13 mouse cellular contexts compared by ENCODE assay signal in the genomic region with DNA sequence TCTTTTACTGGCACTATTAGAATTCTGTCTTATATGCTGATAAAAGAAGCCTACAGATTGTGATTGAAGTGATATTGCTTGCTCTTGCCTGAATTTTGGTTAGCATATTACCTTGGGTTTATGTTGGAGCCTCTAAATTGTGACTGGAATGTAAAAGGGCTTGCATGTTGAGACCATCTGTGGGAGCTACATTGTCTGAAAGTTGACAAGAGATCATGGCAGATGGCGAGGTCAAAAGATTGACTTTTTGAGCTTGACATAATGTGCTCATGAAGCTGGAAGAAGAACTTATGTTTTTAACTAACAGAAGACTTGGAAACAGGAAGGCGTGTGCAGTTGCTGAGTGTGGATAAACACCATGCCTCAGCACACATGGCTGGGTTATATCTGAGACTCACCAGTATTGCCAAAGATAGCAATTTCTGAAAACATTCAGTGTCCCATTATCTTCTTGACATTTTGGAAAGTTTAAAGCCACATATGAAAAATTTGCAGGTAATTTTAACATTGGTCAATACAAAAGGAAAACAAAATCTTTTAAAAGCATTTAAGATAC. TPM values are rescaled to one million over a fixed set of nuclear protein-coding genes. Genes with fewer than 3 reads are reported as not detected.
DNase-seq lines count a peak whose midpoint lies in the region; ATAC-seq and TF ChIP-seq lines count a peak whose summit lies in the region.
"Had no signal": no experiment of that assay in that cellular context is flagged by ENCODE, and none has a peak within 500 bp of the region (broad histone marks: within the 10 kb centered on the region; RNA-seq: fewer than 3 reads in every experiment).

No protein-coding gene starts in this region.

- H3K9ac ChIP-seq in embryonic facial prominence, embryonic 14.5 days (ENCODE audit: low read depth, low read length), result no peak overlapping the region
- no peak overlapping the region for H3K9ac ChIP-seq in liver, embryonic 15.5 days
- no peak overlapping the region for H3K9ac ChIP-seq in lung, postnatal 0 days (replicated peaks; ENCODE audit: low read depth)

- 0 out of 2 replicates have a peak, but pooled peaks cover 4% of the 10 kb centered on the region for H3K9me3 ChIP-seq in embryonic facial prominence, embryonic 14.5 days (ENCODE audit: control insufficient read depth, low read length)
- no peaks in the 10 kb centered on the region for H3K9me3 ChIP-seq in embryonic facial prominence, embryonic 10.5 days
- no peaks in the 10 kb centered on the region for H3K9me3 ChIP-seq in liver, embryonic 15.5 days (replicated peaks)
- H3K9me3 ChIP-seq in lung, postnatal 0 days (ENCODE audit: low read length), result no peaks in the 10 kb centered on the region

- no peak for TF ChIP-seq EP300 in lung, postnatal 0 days (IDR thresholded peaks at IDR 0.05)

- H3K4me3 ChIP-seq in embryonic facial prominence, embryonic 14.5 days (ENCODE audit: low read depth, low read length), result no peak overlapping the region
- H3K4me3 ChIP-seq in embryonic facial prominence, embryonic 10.5 days, result no peak overlapping the region
- H3K4me3 ChIP-seq in liver, embryonic 15.5 days (replicated peaks), result no peak overlapping the region
- H3K4me3 ChIP-seq in lung, postnatal 0 days (ENCODE audit: low read depth, low read length), result no peak overlapping the region
- H3K4me3 ChIP-seq: heart, adult 2 months had no signal

- no peak for TF ChIP-seq CTCF in lung, postnatal 0 days (IDR thresholded peaks at IDR 0.05)

- no peaks in the 10 kb centered on the region for H3K27me3 ChIP-seq in embryonic facial prominence, embryonic 14.5 days (replicated peaks; ENCODE audit: control insufficient read depth, insufficient read depth, low read length)
- no peaks in the 10 kb centered on the region for H3K27me3 ChIP-seq in embryonic facial prominence, embryonic 10.5 days (replicated peaks; ENCODE audit: low read depth, poor library complexity, severe bottlenecking)
- no peaks in the 10 kb centered on the region for H3K27me3 ChIP-seq in liver, embryonic 15.5 days
- H3K27me3 ChIP-seq in lung, postnatal 0 days (replicated peaks; ENCODE audit: insufficient read depth, low read length), result no peaks in the 10 kb centered on the region

- no peak overlapping the region for H3K4me2 ChIP-seq in embryonic facial prominence, embryonic 14.5 days (ENCODE audit: low read depth, low read length)
- H3K4me2 ChIP-seq in liver, embryonic 15.5 days, result no peak overlapping the region
- no peak overlapping the region for H3K4me2 ChIP-seq in lung, postnatal 0 days (replicated peaks; ENCODE audit: low read depth, low read length)

- DNase-seq in embryonic facial prominence, embryonic 14.5 days (ENCODE audit: low spot score), result peak; percentile 32
- DNase-seq in embryonic facial prominence, embryonic 10.5 days (ENCODE audit: low spot score), result no peak
- peak; percentile 17 to 24 for DNase-seq in spleen, postnatal 36 days (ENCODE audit: low spot score in 2 of 2)
- DNase-seq in spleen, postnatal 4 days (ENCODE audit: low spot score in 2 of 2), result no peak
- DNase-seq in thymus, postnatal 25 days, result no peak
- no peak for DNase-seq in MN1 (ENCODE audit: low spot score)
- no peak for DNase-seq in lung, postnatal 0 days (ENCODE audit: low spot score)
- DNase-seq: adrenal gland, postnatal 14 days; cerebellum, postnatal 25 days; heart, adult 2 months; lung, adult 2 months had no signal

- ATAC-seq in embryonic facial prominence, embryonic 14.5 days (ENCODE audit: low read depth), result no peak
- peak; percentile 82 for ATAC-seq in liver, embryonic 15.5 days (ENCODE audit: insufficient read depth)
- ATAC-seq in lung, postnatal 0 days, result no peak

- no peaks in the 10 kb centered on the region for H3K4me1 ChIP-seq in embryonic facial prominence, embryonic 14.5 days (ENCODE audit: control insufficient read depth, insufficient read depth, low read length)
- H3K4me1 ChIP-seq in embryonic facial prominence, embryonic 10.5 days, result no peaks in the 10 kb centered on the region
- peaks cover 9% of the 10 kb centered on the region for H3K4me1 ChIP-seq in liver, embryonic 15.5 days (replicated peaks)
- no peaks in the 10 kb centered on the region for H3K4me1 ChIP-seq in lung, postnatal 0 days (ENCODE audit: insufficient read depth, low read depth, low read length)

- no peaks in the 10 kb centered on the region for H3K36me3 ChIP-seq in embryonic facial prominence, embryonic 14.5 days (ENCODE audit: control insufficient read depth, insufficient read depth, low read length)
- peaks cover 6% of the 10 kb centered on the region; the same call in 1 of the 2 replicates for H3K36me3 ChIP-seq in embryonic facial prominence, embryonic 10.5 days (replicated peaks)
- H3K36me3 ChIP-seq in liver, embryonic 15.5 days (replicated peaks), result no peaks in the 10 kb centered on the region
- H3K36me3 ChIP-seq in lung, postnatal 0 days (ENCODE audit: insufficient read depth, low read length), result no peaks in the 10 kb centered on the region

- H3K27ac ChIP-seq in embryonic facial prominence, embryonic 14.5 days (replicated peaks; ENCODE audit: low read depth, low read length), result no peak overlapping the region
- H3K27ac ChIP-seq in embryonic facial prominence, embryonic 10.5 days (replicated peaks), result no peak overlapping the region
- H3K27ac ChIP-seq in liver, embryonic 15.5 days (replicated peaks), result peak overlapping the region; percentile 53
- H3K27ac ChIP-seq in lung, postnatal 0 days (ENCODE audit: low read length), result no peak overlapping the region
- H3K27ac ChIP-seq: heart, adult 2 months; kidney, postnatal 0 days had no signal

- WGBS in embryonic facial prominence, embryonic 14.5 days, result 53% methylated on average over 2 of the region's 2 CpGs
- 61% methylated on average over 2 of the region's 2 CpGs for WGBS in embryonic facial prominence, embryonic 10.5 days
- WGBS in liver, embryonic 15.5 days (ENCODE audit: insufficient replicate concordance), result 30% methylated on average over 2 of the region's 2 CpGs
- 72% methylated on average over 2 of the region's 2 CpGs for WGBS in lung, postnatal 0 days

RNA-seq across cellular contexts. Expression of a gene that starts 23.1 kb away (rescaled TPM):
- polyA plus RNA-seq in embryonic facial prominence, embryonic 14.5 days (2014; fragmentation: Nextera tagmentation; extraction: Ambion mirVana), result 30.8 and 39.7 TPM in 2 replicates
- 61.4 and 72.1 TPM in 2 replicates for polyA plus RNA-seq in embryonic facial prominence, embryonic 10.5 days (2016; fragmentation: Nextera tagmentation; extraction: Ambion mirVana)
- polyA plus RNA-seq in liver, embryonic 15.5 days (2015; fragmentation: Nextera tagmentation; extraction: Ambion mirVana), result 93.8 and 100 TPM in 2 replicates
- polyA plus RNA-seq in lung, postnatal 0 days (2015; fragmentation: Nextera tagmentation; extraction: Ambion mirVana), result 47.3 and 53.9 TPM in 2 replicates

Comparison
In these comparisons a context has a peak if more than half of its experiments do, and no peak if none do; other contexts are left out.
1. DNase-seq: peak in embryonic facial prominence, embryonic 14.5 days (single experiment) and spleen, postnatal 36 days (2 of 2); none in embryonic facial prominence, embryonic 10.5 days (single experiment), spleen, postnatal 4 days (0 of 2), thymus, postnatal 25 days (single experiment), MN1 (single experiment) and lung, postnatal 0 days (single experiment).